Mouse (Mus musculus): ENCODE measurements at regions not wholly inside any gene's neighbourhood (a gene's known extent, or its start where the extent isn't known, plus 50 kb on each side); places are given as distances from the start of the nearest gene placed in this dataset.
"Not testable (repeated sequence)": the region's sequence is repeated elsewhere in the genome, so short reads cannot be mapped to it uniquely, and the experiment has no call there.

GRCm38 (mm10) chr3:21951446-21952285 lies 124.8 kb upstream of the Tbl1xr1 start:
- Histone ChIP-seq H3K9me3 (ENCODE audit: control insufficient read depth, low read length) (no peaks in the 10 kb centered on the region), H3K4me3 (ENCODE audit: low read length) (no peak overlapping the region), H3K27me3 (replicated peaks; ENCODE audit: control insufficient read depth, insufficient read depth, low read length) (no peaks in the 10 kb centered on the region), H3K27ac (ENCODE audit: low read depth, low read length) (no peak overlapping the region), H3K36me3 (ENCODE audit: control insufficient read depth, insufficient read depth, low read length) (no peaks in the 10 kb centered on the region), H3K4me1 (ENCODE audit: control insufficient read depth, insufficient read depth, low read depth, low read length) (no peaks in the 10 kb centered on the region), H3K4me2 (ENCODE audit: low read length) (no peak overlapping the region), H3K9ac (ENCODE audit: low read depth, low read length) (no peak overlapping the region)
- no peak for ATAC-seq
- 92% methylated on average over 13 of the region's 13 CpGs for WGBS

- Histone ChIP-seq H3K27ac (ENCODE audit: low read depth, low read length) (no peak overlapping the region), H3K9me3 (ENCODE audit: control insufficient read depth, low read length) (no peaks in the 10 kb centered on the region), H3K4me1 (ENCODE audit: control insufficient read depth, insufficient read depth, low read depth, low read length) (no peaks in the 10 kb centered on the region), H3K4me2 (ENCODE audit: low read length) (no peak overlapping the region), H3K27me3 (replicated peaks; ENCODE audit: control insufficient read depth, insufficient read depth, low read length) (no peaks in the 10 kb centered on the region), H3K9ac (ENCODE audit: low read depth, low read length) (no peak overlapping the region), H3K36me3 (ENCODE audit: control insufficient read depth, insufficient read depth, low read length) (no peaks in the 10 kb centered on the region), H3K4me3 (ENCODE audit: low read length) (no peak overlapping the region)
- ATAC-seq: no peak
- 63% methylated on average over 8 of the region's 8 CpGs for WGBS
These were observed 123.6 kb upstream of the Tbl1xr1 start for GRCm38 (mm10) chr3:21952695-21953415.

GRCm38 (mm10) chr3:21953416-21953810 lies 123.0 kb upstream of the Tbl1xr1 start:
- Histone ChIP-seq H3K4me2 (ENCODE audit: low read length) (no peak overlapping the region), H3K4me3 (ENCODE audit: low read length) (no peak overlapping the region), H3K4me1 (ENCODE audit: control insufficient read depth, insufficient read depth, low read depth, low read length) (no peaks in the 10 kb centered on the region), H3K9me3 (ENCODE audit: control insufficient read depth, low read length) (no peaks in the 10 kb centered on the region), H3K27ac (ENCODE audit: low read depth, low read length) (no peak overlapping the region), H3K36me3 (ENCODE audit: control insufficient read depth, insufficient read depth, low read length) (no peaks in the 10 kb centered on the region), H3K27me3 (replicated peaks; ENCODE audit: control insufficient read depth, insufficient read depth, low read length) (no peaks in the 10 kb centered on the region), H3K9ac (ENCODE audit: low read depth, low read length) (no peak overlapping the region)
- ATAC-seq: no peak
- WGBS: 88% methylated on average over 6 of the region's 6 CpGs

- H3K27me3 ChIP-seq (replicated peaks; ENCODE audit: control insufficient read depth, insufficient read depth, low read length): no peaks in the 10 kb centered on the region
- H3K4me2 ChIP-seq (ENCODE audit: low read length): no peak overlapping the region
- H3K27ac ChIP-seq (ENCODE audit: low read depth, low read length): no peak overlapping the region
- no peaks in the 10 kb centered on the region for H3K36me3 ChIP-seq (ENCODE audit: control insufficient read depth, insufficient read depth, low read length)
- H3K9ac ChIP-seq (ENCODE audit: low read depth, low read length): no peak overlapping the region
- ATAC-seq: no peak
- no peaks in the 10 kb centered on the region for H3K4me1 ChIP-seq (ENCODE audit: control insufficient read depth, insufficient read depth, low read depth, low read length)
- H3K4me3 ChIP-seq (ENCODE audit: low read length): no peak overlapping the region
- H3K9me3 ChIP-seq (ENCODE audit: control insufficient read depth, low read length): no peaks in the 10 kb centered on the region
- WGBS: 56% methylated on average over 2 of the region's 2 CpGs
These were observed 120.8 kb upstream of the Tbl1xr1 start for GRCm38 (mm10) chr3:21955681-21956080.

- H3K4me1 ChIP-seq (ENCODE audit: control insufficient read depth, insufficient read depth, low read depth, low read length); ATAC-seq; H3K9ac ChIP-seq (ENCODE audit: low read depth, low read length); H3K27ac ChIP-seq (ENCODE audit: low read depth, low read length); H3K27me3 ChIP-seq (replicated peaks; ENCODE audit: control insufficient read depth, insufficient read depth, low read length); H3K36me3 ChIP-seq (ENCODE audit: control insufficient read depth, insufficient read depth, low read length); H3K4me2 ChIP-seq (ENCODE audit: low read length); H3K9me3 ChIP-seq (ENCODE audit: control insufficient read depth, low read length); H3K4me3 ChIP-seq (ENCODE audit: low read length): not testable (repeated sequence)
- WGBS: 66% methylated on average over 6 of the region's 6 CpGs
These were observed 119.3 kb upstream of the Tbl1xr1 start for GRCm38 (mm10) chr3:21957105-21957504.

GRCm38 (mm10) chr3:21958595-21959286 lies 117.7 kb upstream of the Tbl1xr1 start:
- H3K9me3 ChIP-seq (ENCODE audit: control insufficient read depth, low read length): no peaks in the 10 kb centered on the region
- H3K4me3 ChIP-seq (ENCODE audit: low read length): no peak overlapping the region
- 92% methylated on average over 6 of the region's 6 CpGs for WGBS
- H3K36me3 ChIP-seq (ENCODE audit: control insufficient read depth, insufficient read depth, low read length): no peaks in the 10 kb centered on the region
- no peaks in the 10 kb centered on the region for H3K4me1 ChIP-seq (ENCODE audit: control insufficient read depth, insufficient read depth, low read depth, low read length)
- no peak overlapping the region for H3K4me2 ChIP-seq (ENCODE audit: low read length)
- no peaks in the 10 kb centered on the region for H3K27me3 ChIP-seq (replicated peaks; ENCODE audit: control insufficient read depth, insufficient read depth, low read length)
- no peak overlapping the region for H3K9ac ChIP-seq (ENCODE audit: low read depth, low read length)
- no peak for ATAC-seq
- H3K27ac ChIP-seq (ENCODE audit: low read depth, low read length): no peak overlapping the region

GRCm38 (mm10) chr3:21961091-21961490 lies 115.4 kb upstream of the Tbl1xr1 start:
- Histone ChIP-seq H3K36me3 (ENCODE audit: control insufficient read depth, insufficient read depth, low read length) (no peaks in the 10 kb centered on the region), H3K9me3 (ENCODE audit: control insufficient read depth, low read length) (no peaks in the 10 kb centered on the region), H3K4me3 (ENCODE audit: low read length) (no peak overlapping the region), H3K27ac (ENCODE audit: low read depth, low read length) (no peak overlapping the region), H3K4me2 (ENCODE audit: low read length) (no peak overlapping the region), H3K9ac (ENCODE audit: low read depth, low read length) (no peak overlapping the region), H3K27me3 (replicated peaks; ENCODE audit: control insufficient read depth, insufficient read depth, low read length) (no peaks in the 10 kb centered on the region), H3K4me1 (ENCODE audit: control insufficient read depth, insufficient read depth, low read depth, low read length) (no peaks in the 10 kb centered on the region)
- no peak for ATAC-seq
- WGBS: 89% methylated on average over 6 of the region's 6 CpGs

GRCm38 (mm10) chr3:21961746-21962145 lies 114.7 kb upstream of the Tbl1xr1 start:
- H3K36me3 ChIP-seq (ENCODE audit: control insufficient read depth, insufficient read depth, low read length): no peaks in the 10 kb centered on the region
- H3K4me1 ChIP-seq (ENCODE audit: control insufficient read depth, insufficient read depth, low read depth, low read length): no peaks in the 10 kb centered on the region
- ATAC-seq: no peak
- no peak overlapping the region for H3K9ac ChIP-seq (ENCODE audit: low read depth, low read length)
- H3K27me3 ChIP-seq (replicated peaks; ENCODE audit: control insufficient read depth, insufficient read depth, low read length): no peaks in the 10 kb centered on the region
- H3K4me2 ChIP-seq (ENCODE audit: low read length): no peak overlapping the region
- WGBS: 89% methylated on average over 5 of the region's 5 CpGs
- H3K4me3 ChIP-seq (ENCODE audit: low read length): no peak overlapping the region
- H3K27ac ChIP-seq (ENCODE audit: low read depth, low read length): no peak overlapping the region
- H3K9me3 ChIP-seq (ENCODE audit: control insufficient read depth, low read length): no peaks in the 10 kb centered on the region

GRCm38 (mm10) chr3:21962360-21962782 lies 114.1 kb upstream of the Tbl1xr1 start:
- H3K4me2 ChIP-seq (ENCODE audit: low read length): no peak overlapping the region
- H3K9me3 ChIP-seq (ENCODE audit: control insufficient read depth, low read length): no peaks in the 10 kb centered on the region
- no peaks in the 10 kb centered on the region for H3K36me3 ChIP-seq (ENCODE audit: control insufficient read depth, insufficient read depth, low read length)
- WGBS: 40% methylated on average over 7 of the region's 7 CpGs
- H3K4me1 ChIP-seq (ENCODE audit: control insufficient read depth, insufficient read depth, low read depth, low read length): no peaks in the 10 kb centered on the region
- no peak overlapping the region for H3K27ac ChIP-seq (ENCODE audit: low read depth, low read length)
- H3K9ac ChIP-seq (ENCODE audit: low read depth, low read length): no peak overlapping the region
- H3K4me3 ChIP-seq (ENCODE audit: low read length): no peak overlapping the region
- H3K27me3 ChIP-seq (replicated peaks; ENCODE audit: control insufficient read depth, insufficient read depth, low read length): no peaks in the 10 kb centered on the region
- no peak for ATAC-seq
